Mouse (Mus musculus) left cerebral cortex, postnatal 14 days (tissue): Measurements from ENCODE around the gene Gm45062. TPM values are rescaled to one million over a fixed set of nuclear protein-coding genes. Genes with fewer than 3 reads are reported as not detected.

ENCODE experiments used
- DNase-seq, 2 experiments: peaks; one replicate each; pipeline ENCODE4 v3.0.0; 2021 to 2022; ENCODE audit warnings: low spot score in 2 of 2, mixed read lengths in 1 of 2
- intact Hi-C: fragments of 180-260 bp; cut with DNase I; formaldehyde crosslinking; loops from one replicate; pipeline ENCODE4 v1.15.1; 2025
- total RNA-seq, 2 experiments: library from RNA; stranded (reverse); gene quantifications; 2 replicates each; pipeline ENCODE4 v1.2.3; 2021

The Gm45062 gene
- total RNA-seq, 2 experiments from 2014 or later, result 2.7 to 7.7 TPM

GRCm38 (mm10) chr6:8358232-8358631, 99.0 kb downstream of the Gm45062 start:
- intact Hi-C loops, result no loop called here
- no peak for DNase-seq

- DNase-seq, result no peak
- intact Hi-C loops, result no loop called here
Measured at GRCm38 (mm10) chr6:8358782-8359181, 99.5 kb downstream of the Gm45062 start.

GRCm38 (mm10) chr6:8360805-8361204, 101.6 kb downstream of the Gm45062 start:
- DNase-seq, result no peak
- intact Hi-C loops, result no loop called here

- intact Hi-C loops, result no loop called here
- DNase-seq, result no peak
Measured at GRCm38 (mm10) chr6:8364033-8364756, 104.9 kb downstream of the Gm45062 start.

- no peak for DNase-seq
- intact Hi-C loops, result no loop called here
Measured at GRCm38 (mm10) chr6:8364757-8365150, 105.5 kb downstream of the Gm45062 start.

- intact Hi-C loops, result no loop called here
- no peak for DNase-seq
Measured at GRCm38 (mm10) chr6:8367675-8368074, 108.4 kb downstream of the Gm45062 start.

GRCm38 (mm10) chr6:8368198-8368864, 109.1 kb downstream of the Gm45062 start:
- no peak for DNase-seq
- intact Hi-C loops, result no loop called here

- DNase-seq, result no peak
- intact Hi-C loops, result no loop called here
Measured at GRCm38 (mm10) chr6:8370624-8371023, 111.4 kb downstream of the Gm45062 start.

GRCm38 (mm10) chr6:8373051-8373450, 113.8 kb downstream of the Gm45062 start:
- intact Hi-C loops, result no loop called here
- DNase-seq, result no peak

GRCm38 (mm10) chr6:8373851-8374250, 114.6 kb downstream of the Gm45062 start:
- DNase-seq, result no peak

GRCm38 (mm10) chr6:8374290-8374689, 115.0 kb downstream of the Gm45062 start:
- intact Hi-C loops, result no loop called here
- no peak for DNase-seq

More at GRCm38 (mm10) chr6:8373851-8374250, 114.6 kb downstream of the Gm45062 start:
- intact Hi-C loops, result no loop called here

- intact Hi-C loops, result no loop called here
- DNase-seq, result no peak
Measured at GRCm38 (mm10) chr6:8374712-8375111, 115.5 kb downstream of the Gm45062 start.

- intact Hi-C loops, result no loop called here
Measured at GRCm38 (mm10) chr6:8376351-8376750, 117.1 kb downstream of the Gm45062 start.

GRCm38 (mm10) chr6:8377667-8378066, 118.4 kb downstream of the Gm45062 start:
- no peak for DNase-seq
- intact Hi-C loops, result no loop called here

More at GRCm38 (mm10) chr6:8376351-8376750, 117.1 kb downstream of the Gm45062 start:
- no peak for DNase-seq

GRCm38 (mm10) chr6:8389307-8389706, 130.1 kb downstream of the Gm45062 start:
- no peak for DNase-seq
- intact Hi-C loops, result no loop called here

- no peak for DNase-seq
- intact Hi-C loops, result no loop called here
Measured at GRCm38 (mm10) chr6:8390296-8390695, 131.0 kb downstream of the Gm45062 start.

GRCm38 (mm10) chr6:8390935-8391334, 131.7 kb downstream of the Gm45062 start:
- intact Hi-C loops, result no loop called here
- no peak for DNase-seq

GRCm38 (mm10) chr6:8393029-8393428, 133.8 kb downstream of the Gm45062 start:
- intact Hi-C loops, result no loop called here
- no peak for DNase-seq

GRCm38 (mm10) chr6:8394044-8394443, 134.8 kb downstream of the Gm45062 start:
- intact Hi-C loops, result no loop called here

GRCm38 (mm10) chr6:8395061-8395460, 135.8 kb downstream of the Gm45062 start:
- no peak for DNase-seq
- intact Hi-C loops, result no loop called here

More at GRCm38 (mm10) chr6:8394044-8394443, 134.8 kb downstream of the Gm45062 start:
- no peak for DNase-seq

- intact Hi-C loops, result no loop called here
- DNase-seq, result no peak
Measured at GRCm38 (mm10) chr6:8397252-8397651, 138.0 kb downstream of the Gm45062 start.
